Comparison of ENCODE assay signal across 8 mouse cellular contexts in the genomic region with DNA sequence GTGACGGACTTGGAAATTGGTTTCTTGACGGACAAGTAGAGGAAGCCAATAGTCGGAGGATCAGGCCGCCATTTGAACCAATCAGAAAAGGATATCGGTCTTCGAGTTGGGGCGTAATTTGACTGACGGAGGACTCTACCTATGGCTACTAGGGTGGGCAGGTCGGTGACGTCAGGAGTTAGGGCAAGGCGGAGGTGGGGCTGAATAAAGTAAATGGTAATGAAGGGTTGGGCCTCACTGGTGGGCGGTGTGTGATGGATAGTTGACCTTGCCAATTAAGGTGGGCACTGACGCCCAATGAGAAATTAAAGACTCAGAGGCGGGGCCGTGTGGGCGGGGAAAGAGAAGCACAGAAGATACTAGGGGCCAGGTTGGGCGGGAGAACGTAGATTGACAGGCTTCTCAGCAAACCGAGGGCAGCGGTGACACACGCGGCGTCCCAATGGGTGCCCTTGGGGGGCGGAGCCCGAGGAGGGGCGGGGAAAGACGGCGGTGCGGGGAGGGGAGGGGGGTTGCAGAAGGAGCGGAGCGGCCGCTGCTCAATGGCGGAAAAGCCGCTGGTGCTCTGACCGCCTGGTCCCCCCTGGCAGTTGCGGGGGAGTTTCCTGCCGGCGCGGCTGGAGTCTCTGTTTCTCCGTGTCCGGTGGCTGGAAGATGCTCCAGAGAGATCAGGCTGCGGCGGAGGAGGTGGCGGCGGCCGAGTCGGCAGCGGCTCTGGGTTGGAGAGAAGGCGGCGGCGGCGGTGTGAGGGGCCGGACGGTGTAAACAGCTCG. TPM values are rescaled to one million over a fixed set of nuclear protein-coding genes. Genes with fewer than 3 reads are reported as not detected.
DNase-seq lines count a peak whose midpoint lies in the region; ATAC-seq and TF ChIP-seq lines count a peak whose summit lies in the region.

No protein-coding gene starts in this region.

- no peaks in the 10 kb centered on the region for H3K27me3 ChIP-seq in G1E (ENCODE audit: insufficient read depth, low read length)
- H3K27me3 ChIP-seq in forebrain, embryonic 16.5 days (replicated peaks; ENCODE audit: control insufficient read depth, insufficient read depth, low read length): no peaks in the 10 kb centered on the region
- H3K27me3 ChIP-seq in lung, embryonic 14.5 days (ENCODE audit: insufficient read depth, low read length): no peaks in the 10 kb centered on the region
- no peaks in the 10 kb centered on the region for H3K27me3 ChIP-seq in thymus, adult 2 months (ENCODE audit: control insufficient read depth, insufficient read depth, low read length)

- under 1% methylated on average over 40 of the region's 55 CpGs for WGBS in forebrain, embryonic 16.5 days
- under 1% methylated on average over 55 of the region's 55 CpGs for WGBS in lung, embryonic 14.5 days
- WGBS in olfactory bulb, adult 2 months: under 1% methylated on average over 53 of the region's 55 CpGs
- WGBS in thymus, adult 2 months: under 1% methylated on average over 55 of the region's 55 CpGs

- peak overlapping the region; percentile 93 for H3K27ac ChIP-seq in forebrain, embryonic 16.5 days (ENCODE audit: low read length)
- H3K27ac ChIP-seq in layer of hippocampus, adult 2 months: peak overlapping the region; percentile 98
- peak overlapping the region; percentile 95 for H3K27ac ChIP-seq in lung, embryonic 14.5 days (ENCODE audit: low read depth)
- peak overlapping the region; percentile 97 for H3K27ac ChIP-seq in olfactory bulb, adult 2 months (ENCODE audit: insufficient read depth, low read depth, low read length)
- peak overlapping the region; percentile 88 for H3K27ac ChIP-seq in thymus, adult 2 months (ENCODE audit: control insufficient read depth, insufficient read depth, low read length)

- H3K9me3 ChIP-seq in G1E (replicated peaks): no peaks in the 10 kb centered on the region
- no peaks in the 10 kb centered on the region for H3K9me3 ChIP-seq in forebrain, embryonic 16.5 days (ENCODE audit: control insufficient read depth, low read length)
- no peaks in the 10 kb centered on the region for H3K9me3 ChIP-seq in lung, embryonic 14.5 days (ENCODE audit: low read depth, low read length)

- intact Hi-C loops in heart, postnatal 36 days (cut with DNase I): loop anchor here (2.0 to 5.0 kb wide), 3 partner anchors 79 to 165 kb away; partner anchors contain the start of genes Camkmt, Lrpprc and Prepl

- peak; percentile 99 for DNase-seq in G1E (ENCODE audit: low spot score)
- DNase-seq in cerebellum, adult 18-20 months: peak; percentile 99 to 100
- DNase-seq in heart, postnatal 36 days: peak; percentile 98 to 99
- peak; percentile 99 to 100 for DNase-seq in layer of hippocampus, adult 2 months (ENCODE audit: low spot score in 2 of 2)
- DNase-seq in lung, embryonic 14.5 days: peak; percentile 100
- peak; percentile 100 for DNase-seq in thymus, adult 2 months

- peak overlapping the region; percentile 91 for H3K9ac ChIP-seq in forebrain, embryonic 16.5 days (replicated peaks; ENCODE audit: low read depth, low read length)
- H3K9ac ChIP-seq in lung, embryonic 14.5 days: peak overlapping the region; percentile 96

- H3K36me3 ChIP-seq in G1E (replicated peaks): peaks cover 11% of the 10 kb centered on the region
- no peaks in the 10 kb centered on the region for H3K36me3 ChIP-seq in forebrain, embryonic 16.5 days (ENCODE audit: control insufficient read depth, insufficient read depth)
- H3K36me3 ChIP-seq in lung, embryonic 14.5 days (ENCODE audit: insufficient read depth): no peaks in the 10 kb centered on the region
- no peaks in the 10 kb centered on the region for H3K36me3 ChIP-seq in thymus, adult 2 months (ENCODE audit: control insufficient read depth, insufficient read depth, low read length)

- H3K4me2 ChIP-seq in forebrain, embryonic 16.5 days (ENCODE audit: low read length): peak overlapping the region; percentile 83
- peak overlapping the region; percentile 71 for H3K4me2 ChIP-seq in lung, embryonic 14.5 days

- ATAC-seq in G1E (ENCODE audit: extremely low read depth, insufficient number of reproducible peaks, low FRiP score, poor library complexity, severe bottlenecking): peak; percentile 88
- ATAC-seq in forebrain, embryonic 16.5 days: peak; percentile 97
- peak; percentile 96 for ATAC-seq in lung, embryonic 14.5 days (ENCODE audit: insufficient read depth)

- peak overlapping the region; percentile 93 for H3K4me3 ChIP-seq in G1E (ENCODE audit: low read depth, low read length)
- H3K4me3 ChIP-seq in forebrain, embryonic 16.5 days (replicated peaks; ENCODE audit: low read length): peak overlapping the region; percentile 97
- H3K4me3 ChIP-seq in layer of hippocampus, adult 2 months: peak overlapping the region; percentile 85
- H3K4me3 ChIP-seq in lung, embryonic 14.5 days (ENCODE audit: low read depth, low read length): peak overlapping the region; percentile 95
- H3K4me3 ChIP-seq in olfactory bulb, adult 2 months (ENCODE audit: insufficient read depth, low read depth, low read length): peak overlapping the region; percentile 95
- H3K4me3 ChIP-seq in thymus, adult 2 months (ENCODE audit: control insufficient read depth, insufficient read depth, low read length): peak overlapping the region; percentile 78

- peaks cover 31% of the 10 kb centered on the region for H3K4me1 ChIP-seq in G1E (ENCODE audit: insufficient read depth, low read depth, low read length)
- H3K4me1 ChIP-seq in forebrain, embryonic 16.5 days (replicated peaks; ENCODE audit: control insufficient read depth, insufficient read depth, low read length): peaks cover 18% of the 10 kb centered on the region
- H3K4me1 ChIP-seq in lung, embryonic 14.5 days (ENCODE audit: insufficient read depth): peaks cover 15% of the 10 kb centered on the region
- H3K4me1 ChIP-seq in olfactory bulb, adult 2 months (ENCODE audit: control insufficient read depth, insufficient read depth, low read length): peaks cover 8% of the 10 kb centered on the region
- peaks cover 11% of the 10 kb centered on the region for H3K4me1 ChIP-seq in thymus, adult 2 months (replicated peaks; ENCODE audit: control insufficient read depth, insufficient read depth, low read length)

- TF ChIP-seq CTCF in G1E (IDR thresholded peaks at IDR 0.05; ENCODE audit: low read depth, low read length): no peak
- no peak for TF ChIP-seq CTCF in layer of hippocampus, adult 2 months (conservative IDR thresholded peaks at IDR 0.05)
- no peak for TF ChIP-seq CTCF in lung, embryonic 14.5 days (IDR thresholded peaks at IDR 0.05; ENCODE audit: low read depth)
- no peak for TF ChIP-seq CTCF in olfactory bulb, adult 2 months (IDR thresholded peaks at IDR 0.05; ENCODE audit: insufficient read depth, low read depth, low read length)
- TF ChIP-seq CTCF in thymus, adult 2 months (IDR thresholded peaks at IDR 0.05; ENCODE audit: borderline replicate concordance, control insufficient read depth, extremely low read depth, insufficient read depth, low read length, poor library complexity): 0 out of 2 replicates have a peak, but pooled peaks have one; percentile 32

- TF ChIP-seq POLR2A in olfactory bulb, adult 2 months (IDR thresholded peaks at IDR 0.05; ENCODE audit: insufficient read depth, low read depth, low read length): peak; percentile 81
- TF ChIP-seq POLR2A in thymus, adult 2 months (IDR thresholded peaks at IDR 0.05; ENCODE audit: control insufficient read depth, extremely low read depth, insufficient read depth, low read length, poor library complexity): peak; percentile 88

RNA-seq across cellular contexts. Expression of gene Ppm1b, which starts 1.1 kb away (rescaled TPM):
- total RNA-seq in G1E (2014; fragmentation: Nextera tagmentation): 87.6 and 145 TPM in 2 replicates
- 75.5 and 99.2 TPM in 2 replicates for total RNA-seq in G1E (2017)
- polyA plus RNA-seq in G1E (2012): 28.5 and 39.0 TPM in 2 replicates
- 85.5 and 97.5 TPM in 2 replicates for polyA plus RNA-seq in forebrain, embryonic 16.5 days (2015; fragmentation: Nextera tagmentation; extraction: Ambion mirVana)
- total RNA-seq in heart, postnatal 36 days (2021): 100 to 1,000 TPM; 121 to 128 TPM
- 100 to 1,000 TPM; 117 to 120 TPM for total RNA-seq in layer of hippocampus, adult 2 months (2021)
- polyA plus RNA-seq in lung, embryonic 14.5 days (2014; fragmentation: Nextera tagmentation; extraction: Ambion mirVana): 61.5 and 68.2 TPM in 2 replicates
- 227 TPM in 1 of 2 replicates, not detected in the other for polyA plus RNA-seq in olfactory bulb, adult 2 months (2012; ENCODE audit: insufficient read depth, insufficient read length, low replicate concordance, missing spikeins)
- 34.1 and 36.4 TPM in 2 replicates for polyA plus RNA-seq in thymus, adult 2 months (2012; rRNA removed)

Comparison
In these comparisons a context has a peak if more than half of its experiments do, and no peak if none do; other contexts are left out.
1. Peak in every context shown above with its lines: DNase-seq, ATAC-seq, H3K4me3 ChIP-seq and H3K27ac ChIP-seq.